Mouse (Mus musculus) adipocyte (in vitro differentiated cells): ENCODE measurements at regions not wholly inside any gene's neighbourhood (a gene's known extent, or its start where the extent isn't known, plus 50 kb on each side); places are given as distances from the start of the nearest gene placed in this dataset.

Experiments used
- DNase-seq: peaks from one replicate; pipeline ENCODE4 v3.0.0-alpha.2; 2016; ENCODE audit warnings: low spot score

DNA sequence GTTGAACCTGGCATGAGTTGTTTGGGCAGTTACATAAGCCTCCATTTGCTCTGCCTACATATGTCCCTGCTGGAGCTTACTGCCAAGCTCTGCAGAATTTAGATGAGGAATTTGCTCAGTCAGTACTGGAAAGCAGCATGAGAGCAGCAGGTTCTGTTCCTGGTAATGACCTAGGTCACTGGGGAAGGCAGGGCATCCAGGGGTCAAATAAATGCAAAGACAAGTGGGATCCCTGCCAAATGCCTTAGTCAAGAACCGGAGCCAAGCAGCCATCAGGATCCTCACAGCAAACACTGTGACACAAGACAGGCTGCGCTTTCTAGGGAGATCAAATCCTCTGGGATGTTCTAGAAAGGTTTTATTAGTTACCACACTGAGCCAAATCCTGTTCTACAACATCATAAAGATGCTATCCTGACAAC is 444.2 kb downstream of the Basp1 start:
- DNase-seq = no peak

DNA sequence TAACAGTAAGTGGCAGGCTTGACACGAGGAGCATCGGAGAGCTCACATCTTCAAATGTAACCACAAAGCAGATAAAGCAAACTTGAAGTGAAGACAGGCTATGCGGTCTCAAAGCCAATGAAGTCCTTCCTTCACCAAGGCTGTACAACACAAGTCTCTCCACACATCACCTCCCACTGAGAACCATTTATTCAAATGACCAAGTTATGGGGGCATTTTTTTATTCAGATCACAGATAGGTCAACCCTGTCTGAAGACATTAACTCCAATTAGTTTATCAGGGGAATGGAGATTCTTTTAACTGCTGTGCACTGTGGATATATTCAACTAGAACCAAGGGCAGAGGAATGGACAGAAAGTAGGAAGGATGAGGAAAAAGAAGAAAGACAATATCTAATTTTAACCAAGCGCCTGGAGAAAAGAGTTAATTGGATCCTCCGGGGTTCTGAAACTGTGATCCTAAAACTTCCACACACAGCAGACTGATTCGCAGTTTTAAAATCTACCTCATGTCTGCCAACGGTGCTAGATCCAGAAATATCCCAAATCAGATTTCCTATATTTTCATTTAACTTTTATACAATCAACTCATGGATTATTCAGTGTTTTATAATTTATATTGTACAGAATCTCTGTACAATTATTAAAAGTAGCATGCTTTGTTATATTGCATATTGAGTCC is 444.8 kb downstream of the Basp1 start:
- DNase-seq = no peak

DNA sequence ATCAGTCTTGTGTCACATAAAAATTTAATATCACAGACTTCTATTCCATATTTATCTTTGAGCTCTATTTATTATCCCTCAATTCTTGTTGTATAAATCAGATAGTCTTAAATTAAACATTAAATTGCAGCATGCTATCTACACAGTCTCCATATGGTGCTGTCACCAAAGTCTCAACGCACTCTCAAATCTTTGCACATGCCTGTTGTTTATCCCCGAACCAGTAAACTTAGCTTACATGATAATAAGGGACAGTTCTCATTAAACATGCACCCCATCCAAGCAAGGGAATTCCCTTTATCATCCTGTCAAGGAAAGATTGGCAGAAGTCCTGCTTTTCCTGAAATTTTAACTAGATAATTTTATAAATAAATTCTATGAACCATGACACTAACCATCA is 483.8 kb downstream of the Basp1 start:
- no peak for DNase-seq

DNA sequence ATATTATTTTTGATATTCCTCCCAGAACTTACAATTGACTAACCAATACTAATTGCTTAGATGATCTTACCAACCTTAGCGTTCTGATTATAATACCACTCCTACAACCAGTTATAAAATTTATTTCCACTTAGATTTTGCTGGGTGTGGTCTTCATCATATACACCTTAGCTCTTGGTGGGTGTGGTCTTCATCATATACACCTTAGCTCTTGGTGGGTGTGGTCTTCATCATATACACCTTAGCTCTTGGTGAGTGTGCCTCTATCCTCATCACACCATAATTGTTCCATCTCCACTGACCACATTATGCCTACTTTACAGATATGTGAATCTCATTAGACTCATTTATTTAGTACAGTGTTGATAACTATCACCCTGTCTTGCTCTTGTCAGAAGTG is 501.7 kb downstream of the Basp1 start:
- no peak for DNase-seq

DNA sequence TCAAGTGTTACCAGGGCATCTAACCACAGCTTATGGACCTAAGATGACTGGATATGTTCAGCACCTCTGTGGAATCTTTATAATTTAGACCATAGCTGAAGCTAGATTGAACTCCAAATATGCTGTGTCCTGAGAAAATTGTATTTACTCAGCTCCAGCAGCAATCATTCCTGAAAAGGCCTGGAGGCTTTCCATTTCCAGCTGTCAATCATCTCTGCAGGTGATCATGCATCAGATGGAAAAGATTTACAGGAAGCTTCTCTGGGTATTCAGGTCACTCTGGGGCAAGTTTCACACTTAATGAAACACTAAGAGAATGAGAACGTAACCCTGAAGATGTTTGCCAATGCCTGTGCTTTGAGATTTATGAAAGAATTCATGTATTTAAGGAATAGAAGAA is 502.1 kb downstream of the Basp1 start:
- no peak for DNase-seq

DNA sequence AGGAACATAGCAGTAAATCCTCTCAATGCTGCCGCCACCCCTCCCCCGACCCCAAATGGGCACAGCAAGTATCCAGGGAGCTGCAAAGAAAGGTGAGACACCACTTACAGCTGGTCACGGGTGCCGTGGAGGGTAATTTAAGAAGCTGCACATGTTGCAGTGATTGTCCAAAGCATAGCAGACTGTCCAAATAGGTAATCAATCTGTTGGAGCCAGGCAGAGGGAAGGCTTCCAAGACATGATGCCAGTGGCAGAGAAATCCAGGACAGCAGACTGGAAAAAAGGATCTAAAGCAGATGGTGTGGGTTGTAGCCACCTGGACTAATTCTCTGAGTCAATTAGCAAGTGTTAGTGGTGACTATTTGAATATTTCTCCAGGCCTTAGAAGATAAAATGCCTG is 506.6 kb downstream of the Basp1 start:
- no peak for DNase-seq

DNA sequence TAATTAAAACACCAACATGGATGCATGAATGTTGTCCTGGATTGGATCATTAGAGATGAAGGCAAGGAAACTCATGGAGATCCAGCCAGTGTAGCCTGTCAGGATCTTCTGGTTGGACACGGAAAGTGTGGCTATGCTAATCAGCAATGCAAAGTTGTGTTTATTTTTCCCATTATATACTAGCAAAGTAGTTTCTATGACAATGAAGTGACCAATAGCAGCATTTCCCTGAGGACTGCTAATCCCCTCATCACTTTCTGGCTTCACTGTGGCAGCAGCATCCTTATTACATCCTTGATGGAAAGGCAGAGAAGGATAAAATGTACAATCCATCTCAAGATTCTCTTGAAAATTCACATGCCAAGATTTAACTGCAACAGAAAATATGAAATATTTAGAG is 534.7 kb downstream of the Basp1 start:
- no peak for DNase-seq

DNA sequence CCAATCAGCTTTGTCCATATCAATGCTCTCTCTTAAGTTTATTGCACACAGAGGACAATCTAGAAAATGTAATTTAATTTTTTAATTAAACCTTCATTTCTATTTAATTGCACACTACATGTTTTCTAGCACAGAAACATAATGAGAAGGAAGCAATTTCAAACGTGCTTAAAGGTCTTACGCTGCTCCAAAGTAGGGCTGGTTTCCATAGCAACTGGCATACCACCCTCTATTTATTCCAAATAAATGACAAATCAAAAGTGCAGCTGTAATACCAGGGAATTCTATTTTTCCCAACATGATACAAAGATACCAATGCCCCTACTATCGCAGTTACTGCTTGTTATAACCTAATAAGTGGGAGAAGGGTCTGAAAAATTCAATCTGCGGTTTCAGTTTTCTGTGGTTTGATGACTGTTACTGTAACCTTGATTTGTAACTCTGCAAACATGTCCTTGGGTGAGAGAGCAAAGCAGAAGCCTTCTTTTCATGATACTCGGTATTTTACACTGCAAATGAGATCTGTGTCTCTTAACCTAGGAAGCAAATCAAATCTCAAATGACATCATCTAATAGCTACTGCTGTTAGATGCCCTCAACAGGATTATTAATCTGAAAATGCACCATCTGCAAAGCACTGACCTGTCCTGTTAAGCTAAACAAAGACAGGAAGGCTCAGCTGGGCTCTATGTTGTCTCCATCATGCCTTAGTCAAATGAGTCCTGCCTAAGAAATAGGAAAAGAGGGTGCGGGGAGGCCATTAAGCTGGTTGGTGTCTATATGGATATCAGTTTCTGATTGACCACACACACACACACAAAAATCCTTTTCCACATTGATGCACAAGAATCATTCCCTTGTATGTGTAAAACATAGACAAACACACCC is 535.6 kb downstream of the Basp1 start:
- no peak for DNase-seq

DNA sequence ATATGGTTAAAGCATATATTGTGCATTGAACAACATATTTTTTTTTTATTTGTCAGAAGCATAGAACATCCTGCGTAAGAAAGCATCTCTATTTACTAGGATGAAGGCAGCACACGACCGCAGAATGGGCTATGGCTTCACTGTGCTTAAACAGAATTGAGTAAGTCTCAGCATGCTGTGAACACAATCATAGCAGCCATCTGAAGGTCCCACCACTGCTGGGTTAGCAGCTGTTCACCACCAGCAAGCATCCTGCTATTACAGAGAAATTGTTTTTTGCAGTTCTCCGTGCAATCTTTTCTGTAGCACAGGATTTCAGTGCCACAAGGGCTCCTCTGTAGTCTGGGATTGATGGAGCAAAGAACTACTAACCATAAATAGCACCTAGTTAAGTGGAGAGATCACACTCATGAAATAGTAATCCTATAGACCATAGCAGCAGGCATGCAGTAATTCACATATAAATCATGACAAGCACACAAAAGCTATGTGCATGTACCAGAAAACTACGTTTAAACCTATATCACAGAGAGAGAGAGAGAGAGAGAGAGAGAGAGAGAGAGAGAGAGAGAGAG is 537.3 kb downstream of the Basp1 start:
- no peak for DNase-seq

DNA sequence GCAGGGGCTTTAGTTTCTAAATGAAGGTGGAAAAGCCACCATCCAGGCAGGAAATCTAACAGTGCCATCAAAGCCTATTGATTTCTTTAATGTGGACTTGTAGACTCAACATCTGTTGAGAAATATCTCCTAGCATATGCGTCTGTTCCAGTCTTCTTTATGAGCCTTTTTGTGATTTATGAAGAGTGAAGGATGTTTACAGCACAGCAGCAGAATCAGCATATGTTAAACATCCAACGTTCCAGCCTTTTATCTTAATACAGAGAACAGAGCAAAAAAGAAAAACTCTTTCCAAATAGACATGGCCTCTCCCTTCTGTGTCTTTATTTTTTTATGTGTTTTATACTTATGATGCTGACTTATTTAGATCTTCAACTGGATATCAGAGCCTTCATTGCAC is 573.3 kb downstream of the Basp1 start:
- no peak for DNase-seq

DNA sequence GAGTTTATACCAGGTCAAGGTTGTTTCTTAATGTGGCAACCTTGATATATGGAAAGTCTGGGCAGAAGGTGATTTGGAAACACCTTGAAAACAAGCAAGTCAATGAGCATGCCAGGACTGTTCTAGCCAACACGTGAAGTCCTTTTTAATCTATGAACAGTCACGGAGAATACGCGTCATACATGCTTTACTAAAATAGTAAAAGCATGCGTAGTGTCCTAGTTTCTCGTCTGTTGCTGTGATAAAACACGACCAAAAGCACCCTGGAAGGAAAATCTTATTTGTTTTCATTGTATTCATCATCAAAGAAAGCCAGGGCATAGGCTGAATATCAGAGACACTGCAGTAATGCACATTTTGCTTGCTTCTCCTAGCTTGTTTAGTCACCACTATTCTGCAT is 575.2 kb downstream of the Basp1 start:
- DNase-seq = no peak

DNA sequence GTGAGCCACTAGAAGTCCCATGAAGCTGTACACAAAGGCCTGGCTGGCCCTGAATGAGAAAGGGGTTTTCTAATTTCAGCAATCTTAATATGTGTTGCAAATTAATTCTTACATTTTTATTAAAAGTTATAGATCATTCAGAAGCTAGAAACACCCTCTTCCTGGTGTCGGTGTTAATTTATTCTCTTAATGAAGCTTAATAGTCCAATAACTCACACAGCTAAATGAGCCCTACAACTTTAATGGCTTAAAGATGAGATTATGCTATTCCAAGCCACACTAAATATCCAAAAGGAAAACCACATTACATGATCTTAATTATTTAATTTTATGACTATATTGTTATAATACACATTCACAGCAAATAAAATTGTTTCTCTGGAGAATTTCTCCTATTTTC is 585.7 kb downstream of the Basp1 start:
- no peak for DNase-seq

DNA sequence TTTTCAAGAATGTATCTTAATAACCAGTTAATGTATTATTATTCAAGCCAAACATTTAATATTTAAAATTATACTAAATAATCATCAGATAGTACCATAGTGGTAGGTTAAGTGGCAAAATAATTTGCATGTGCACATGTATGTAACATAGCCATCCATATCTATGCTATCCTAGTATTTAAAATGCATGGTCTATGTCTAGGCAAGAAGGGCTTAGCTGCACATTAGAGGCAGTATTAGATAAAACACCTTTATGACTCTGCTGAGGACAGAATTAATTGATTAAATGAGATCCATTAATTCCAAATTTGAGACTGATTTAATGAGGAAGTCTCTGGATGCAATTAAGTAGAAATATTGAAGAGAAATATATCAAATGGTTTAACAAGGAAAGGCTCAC is 586.3 kb downstream of the Basp1 start:
- no peak for DNase-seq

DNA sequence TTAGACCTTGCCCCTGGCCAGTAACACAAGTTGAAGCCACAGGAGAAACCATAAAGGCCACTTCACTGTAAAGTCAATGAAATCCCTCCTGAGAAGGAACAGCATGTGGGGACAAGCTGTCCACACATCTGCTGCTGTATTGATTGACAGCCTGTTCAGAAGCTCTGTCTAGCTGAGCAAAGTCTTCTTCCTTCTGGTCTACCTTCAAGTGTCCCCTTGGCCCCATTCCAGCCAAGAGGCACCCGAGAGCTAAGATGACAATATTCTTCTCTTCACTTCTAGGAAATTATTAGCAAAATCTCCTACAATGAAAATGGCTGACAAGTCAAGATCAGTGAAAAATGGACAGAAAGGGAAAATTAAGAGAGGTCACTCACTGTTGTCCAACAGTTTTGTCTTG is 616.7 kb downstream of the Basp1 start:
- no peak for DNase-seq

DNA sequence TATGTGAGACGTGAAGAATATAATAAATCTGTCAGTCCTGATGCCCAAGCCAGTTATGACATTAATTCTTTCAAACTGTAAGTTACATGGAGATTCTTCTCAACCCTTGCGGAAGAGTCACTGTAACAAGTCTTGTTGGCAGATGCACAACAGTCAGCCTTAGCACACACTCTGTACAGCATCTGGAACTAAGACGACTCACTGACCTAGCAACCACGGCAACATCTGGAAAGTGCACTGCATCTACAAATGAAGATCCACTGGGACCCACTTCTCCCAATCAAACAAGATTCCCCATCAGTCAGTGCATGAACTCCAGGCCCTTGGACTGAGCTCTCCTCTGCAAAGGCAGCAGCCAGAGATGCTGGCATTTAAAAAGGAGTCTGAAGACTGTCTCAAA is 620.2 kb downstream of the Basp1 start:
- DNase-seq = no peak

DNA sequence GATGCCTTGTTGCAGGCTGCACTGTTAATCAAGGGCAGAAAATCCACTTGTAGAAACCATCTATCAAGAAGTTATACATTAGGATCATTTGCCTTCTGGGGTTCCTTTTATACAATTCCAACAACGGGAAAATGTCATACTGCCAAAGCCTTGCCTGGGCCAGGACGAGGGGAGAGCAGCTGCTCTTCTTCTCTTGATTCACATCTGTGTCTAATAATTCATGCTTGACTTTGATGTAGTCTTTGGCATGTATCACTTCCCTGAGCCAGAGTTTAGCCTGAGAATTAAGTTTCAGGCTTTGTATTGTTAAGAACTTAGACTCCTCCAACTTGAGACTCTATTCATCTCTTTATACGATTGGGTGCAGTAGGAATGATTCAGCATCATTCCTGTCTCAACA is 627.2 kb downstream of the Basp1 start:
- DNase-seq = no peak

DNA sequence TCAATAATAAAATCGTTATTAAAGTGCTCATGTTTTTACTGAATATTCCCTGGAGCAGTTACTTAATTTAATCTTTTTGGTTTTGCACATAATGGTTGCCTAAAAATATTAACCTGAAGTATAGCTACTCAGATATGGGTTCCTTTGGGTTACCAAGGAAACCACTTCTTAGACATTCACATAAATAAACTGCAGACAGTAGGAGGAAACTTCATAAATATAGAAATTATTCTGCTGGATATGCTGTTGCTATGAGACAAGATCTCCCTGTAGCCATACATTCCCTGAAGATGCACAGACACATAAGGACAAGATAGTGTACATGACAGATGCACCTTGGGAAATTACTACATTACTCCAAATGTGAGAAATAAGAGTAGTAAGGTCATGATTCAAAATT is 635.3 kb downstream of the Basp1 start:
- no peak for DNase-seq

DNA sequence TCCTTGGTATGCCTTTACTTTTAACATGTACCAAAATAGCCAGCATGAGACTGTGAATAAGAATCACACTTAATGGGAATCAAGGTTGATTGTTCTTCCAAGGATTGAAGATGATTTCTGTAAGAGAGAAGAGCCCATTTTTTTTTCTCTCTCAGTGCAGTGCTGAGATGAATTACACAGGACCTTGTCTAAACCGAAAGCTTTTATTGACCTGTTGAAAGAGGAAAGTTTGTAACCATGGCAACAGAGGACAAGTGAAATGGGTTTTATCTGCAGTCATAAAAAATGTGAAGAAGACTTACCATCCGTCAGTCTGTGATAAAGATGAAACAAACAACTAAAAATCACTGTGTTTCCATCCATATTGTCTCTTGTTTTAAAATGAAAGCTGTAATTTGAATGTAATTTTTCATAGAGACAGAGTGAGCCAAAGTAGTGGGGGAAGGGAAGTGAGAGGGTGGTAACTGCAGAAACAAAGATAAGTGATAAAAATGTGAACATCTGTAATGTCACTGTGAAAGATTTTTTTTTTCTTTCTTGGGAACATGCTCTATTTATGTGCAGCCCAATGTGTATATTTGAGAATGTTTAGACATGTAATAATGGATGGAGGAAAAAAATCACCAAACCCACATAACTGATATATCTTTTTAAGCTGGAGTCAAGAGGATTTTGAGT is 661.9 kb downstream of the Basp1 start:
- no peak for DNase-seq

DNA sequence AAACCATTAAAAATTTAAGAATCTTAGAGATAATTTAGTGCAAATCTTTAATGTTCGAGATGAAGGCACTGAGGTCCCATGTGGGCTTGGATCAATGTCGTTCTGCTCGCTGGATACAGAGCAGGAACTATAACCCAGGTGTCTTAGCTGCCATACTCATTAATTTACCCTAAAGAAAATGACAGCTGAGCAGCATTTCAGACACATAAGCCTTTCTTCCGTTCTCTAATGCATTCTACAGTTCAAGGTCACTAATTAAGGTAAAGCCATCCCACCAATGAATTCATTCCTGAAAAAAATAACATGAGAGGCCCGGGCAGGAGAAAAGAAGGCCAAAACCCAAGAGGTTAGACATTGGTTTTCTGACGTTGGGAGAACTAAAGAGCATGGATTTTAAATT is 670.3 kb downstream of the Basp1 start:
- no peak for DNase-seq

DNA sequence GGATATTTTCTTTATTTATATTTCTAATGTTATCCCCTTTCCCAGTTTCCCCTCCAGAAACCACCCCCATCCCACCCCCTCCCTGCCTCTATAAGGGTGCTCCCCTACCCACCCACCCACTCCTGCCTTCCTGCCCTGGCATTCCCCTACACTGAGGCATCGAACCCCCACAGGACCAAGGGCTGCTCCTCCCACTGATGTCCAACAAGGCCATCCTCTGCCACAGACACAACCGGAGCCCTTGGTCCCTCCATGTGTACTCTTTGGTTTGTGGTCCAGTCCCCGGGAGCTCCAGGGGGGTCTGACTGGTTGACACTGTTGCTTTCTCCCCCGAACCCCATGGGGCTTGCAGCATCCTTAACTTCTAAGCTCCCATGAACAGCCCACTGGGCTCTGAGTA is 688.4 kb downstream of the Basp1 start:
- no peak for DNase-seq

DNA sequence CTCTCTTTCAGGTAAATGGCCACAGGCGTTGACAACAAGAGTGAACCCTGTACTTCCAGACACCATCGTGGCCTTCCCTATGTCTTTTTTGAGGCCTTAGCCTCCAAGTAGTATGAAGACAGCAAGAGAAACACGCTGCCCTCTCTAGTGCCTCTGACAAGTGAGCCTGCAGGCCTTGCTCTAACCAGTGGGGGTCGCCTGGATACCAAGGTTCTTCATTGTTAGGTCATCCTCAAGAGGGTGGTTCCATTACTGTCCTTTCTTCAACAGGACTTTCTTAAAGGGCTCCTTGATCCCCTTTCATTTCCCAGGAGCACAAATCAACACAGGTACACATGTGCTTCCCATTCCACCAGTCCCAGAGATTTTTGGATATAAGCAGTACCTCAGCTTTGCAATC is 688.9 kb downstream of the Basp1 start:
- DNase-seq = peak; percentile 13

DNA sequence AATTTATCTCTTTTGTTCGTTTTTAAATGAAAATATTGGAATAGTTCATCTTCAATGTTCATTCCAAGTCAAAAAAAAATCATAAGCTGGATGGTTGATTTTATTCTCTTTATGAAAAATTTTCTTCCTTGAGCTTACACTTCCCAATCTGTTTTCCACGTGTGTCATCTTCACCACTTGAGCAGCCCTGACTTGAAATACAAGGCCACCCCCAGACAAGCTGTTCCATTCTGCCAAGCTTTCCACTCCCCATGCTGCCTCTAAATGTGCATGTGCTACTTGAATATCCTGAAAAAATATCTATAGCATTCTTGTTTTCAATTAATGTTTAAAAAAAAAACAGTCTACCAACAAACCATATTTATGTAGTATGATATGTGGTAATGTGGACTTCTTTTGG is 693.2 kb downstream of the Basp1 start:
- no peak for DNase-seq

DNA sequence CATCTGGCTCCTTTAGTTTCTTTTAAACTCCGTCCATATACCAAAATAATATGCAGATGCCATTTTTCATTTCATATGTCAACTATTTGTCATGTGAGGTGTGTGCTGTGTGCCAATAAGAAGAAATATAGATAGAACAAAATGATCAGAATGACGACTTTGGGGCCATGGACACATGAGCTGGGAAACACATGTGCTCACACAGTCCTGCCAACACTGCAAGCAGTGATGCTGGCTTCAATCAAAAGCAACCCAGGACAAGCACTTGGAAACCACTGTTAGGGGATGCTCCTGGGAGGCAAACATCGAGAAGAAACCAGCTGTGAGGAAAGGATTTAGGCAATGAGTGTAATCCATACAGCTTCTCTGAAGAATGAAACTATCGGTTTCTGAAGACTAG is 731.4 kb downstream of the Basp1 start:
- DNase-seq = no peak
